Mouse (Mus musculus) heart, embryonic 14.5 days (tissue): ENCODE data around the gene Lamc1. TPM values are rescaled to one million over a fixed set of nuclear protein-coding genes. Genes with fewer than 3 reads are reported as not detected.

Experiments used
- ATAC-seq: fragments of 200-750 bp; cut with Nextera tagmentation; 2 replicates; pipeline ENCODE4 v1.8.0; 2017; ENCODE audit warnings: low read depth, moderate TSS enrichment; ENCODE audit not compliant: insufficient number of reproducible peaks, insufficient read depth, low FRiP score
- H3K27ac ChIP-seq, 2 experiments: fragments of 200-500 bp in 1 of 2; fragments of 300-500 bp in 1 of 2; sonication (generic) in 1 of 2; replicated peaks in 1 of 2; 2 replicates each; pipeline ENCODE4 v1.5.1; 2012 to 2014; ENCODE audit warnings: low read depth in 2 of 2, low read length in 2 of 2, control low read depth in 1 of 2, mild to moderate bottlenecking in 1 of 2, mixed read lengths in 1 of 2; ENCODE audit not compliant: control insufficient read depth in 1 of 2, insufficient read depth in 1 of 2
- H3K27me3 ChIP-seq: fragments of 300-500 bp; sonication (generic); 2 replicates; pipeline ENCODE4 v1.6.1; 2014; ENCODE audit warnings: mild to moderate bottlenecking, low read length, control low read depth; ENCODE audit not compliant: control insufficient read depth, insufficient read depth
- H3K36me3 ChIP-seq: fragments of 300-500 bp; sonication (generic); 2 replicates; pipeline ENCODE4 v1.6.1; 2014; ENCODE audit warnings: mild to moderate bottlenecking, control low read depth, low read length, mixed read lengths; ENCODE audit not compliant: control insufficient read depth, insufficient read depth
- H3K4me1 ChIP-seq, 2 experiments: fragments of 200-500 bp in 1 of 2; fragments of 300-500 bp in 1 of 2; sonication (generic) in 1 of 2; 2 replicates each; pipeline ENCODE4 v1.6.1; 2012 to 2014; ENCODE audit warnings: low read length in 2 of 2, control low read depth in 1 of 2, mixed read lengths in 1 of 2; ENCODE audit not compliant: control insufficient read depth in 2 of 2, insufficient read depth in 2 of 2
- H3K4me2 ChIP-seq: fragments of 300-500 bp; sonication (generic); 2 replicates; pipeline ENCODE4 v1.6.1; 2014; ENCODE audit warnings: mild to moderate bottlenecking, low read length
- H3K4me3 ChIP-seq, 2 experiments: fragments of 200-500 bp in 1 of 2; fragments of 300-500 bp in 1 of 2; sonication (generic) in 1 of 2; 2 replicates each; pipeline ENCODE4 v1.5.1; 2012 to 2014; ENCODE audit warnings: low read length in 2 of 2, mild to moderate bottlenecking in 2 of 2, control low read depth in 1 of 2, low read depth in 1 of 2, moderate library complexity in 1 of 2; ENCODE audit not compliant: control insufficient read depth in 1 of 2, insufficient read depth in 1 of 2
- H3K9ac ChIP-seq: fragments of 300-500 bp; sonication (generic); 2 replicates; pipeline ENCODE4 v1.6.1; 2014; ENCODE audit warnings: mild to moderate bottlenecking, low read length
- H3K9me3 ChIP-seq: fragments of 300-500 bp; sonication (generic); 2 replicates; pipeline ENCODE4 v1.6.1; 2016; ENCODE audit warnings: low read length, control low read depth; ENCODE audit not compliant: control insufficient read depth
- WGBS: fragments of 180-500 bp; shearing (Covaris S2); extraction: QIAGEN DNeasy Blood & Tissue Kit; methylation state at CpG from one replicate; pipeline ENCODE4 v1.1.7; 2014; 5-methylcytosine and 5-hydroxymethylcytosine counted together
- polyA plus RNA-seq: library from polyadenylated mRNA; unstranded; fragments of >200 nt; fragmentation: Nextera tagmentation; extraction: Ambion mirVana; gene quantifications from 2 replicates; pipeline ENCODE4 v1.2.1, GENCODE M21; 2014

Gene Lamc1
- polyA plus RNA-seq, 1 experiment from 2014 or later = 133 TPM

DNA sequence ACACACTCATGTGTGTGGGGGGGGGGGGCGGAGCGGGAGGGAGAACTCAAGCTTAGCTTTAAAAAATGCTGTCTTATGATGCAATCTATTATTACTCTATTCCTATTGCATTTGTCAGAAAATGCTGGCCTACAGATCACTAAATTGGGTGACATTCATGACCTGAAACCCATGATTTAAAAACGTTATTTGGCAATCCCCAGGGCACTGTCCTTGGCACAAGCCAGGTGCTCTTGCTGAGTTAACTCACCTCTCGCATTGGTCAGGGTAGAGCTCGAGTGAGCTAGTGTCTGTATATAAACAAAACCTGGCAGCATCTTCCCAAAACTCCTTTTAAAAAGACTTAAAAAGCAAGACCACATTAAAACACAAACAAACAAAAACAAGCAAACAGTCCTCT, 57.1 kb downstream of the Lamc1 start:
- no peaks in the 10 kb centered on the region for H3K9me3 ChIP-seq
- peaks cover 37 to 65% of the 10 kb centered on the region in 2 experiments for H3K4me1 ChIP-seq
- H3K27me3 ChIP-seq = no peaks in the 10 kb centered on the region
- no peak overlapping the region for H3K4me2 ChIP-seq
- peaks cover 6% of the 10 kb centered on the region; the same call in 1 of the 2 replicates for H3K36me3 ChIP-seq
- H3K9ac ChIP-seq = no peak overlapping the region
- H3K4me3 ChIP-seq = no peak overlapping the region
- peak overlapping the region; percentile 14 to 69; a peak in 2 of 4 replicates for H3K27ac ChIP-seq
- ATAC-seq = no peak
- 77% methylated on average over 5 of the region's 5 CpGs for WGBS

- peaks cover 6% of the 10 kb centered on the region; the same call in 1 of the 2 replicates for H3K36me3 ChIP-seq
- no peak overlapping the region for H3K4me3 ChIP-seq
- no peaks in the 10 kb centered on the region for H3K27me3 ChIP-seq
- ATAC-seq = peak; percentile 62; the same call in 1 of the 2 replicates
- H3K4me1 ChIP-seq = peaks cover 32 to 58% of the 10 kb centered on the region in 2 experiments
- 4% methylated on average over 6 of the region's 6 CpGs for WGBS
- peak overlapping the region; percentile 38 for H3K4me2 ChIP-seq
- H3K9ac ChIP-seq = no peak overlapping the region
- peak overlapping the region; percentile 50 to 69; a peak in 3 of 4 replicates for H3K27ac ChIP-seq
- no peaks in the 10 kb centered on the region for H3K9me3 ChIP-seq
These were observed 58.0 kb downstream of the Lamc1 start for GRCm38 (mm10) chr1:153274611-153275010.

DNA sequence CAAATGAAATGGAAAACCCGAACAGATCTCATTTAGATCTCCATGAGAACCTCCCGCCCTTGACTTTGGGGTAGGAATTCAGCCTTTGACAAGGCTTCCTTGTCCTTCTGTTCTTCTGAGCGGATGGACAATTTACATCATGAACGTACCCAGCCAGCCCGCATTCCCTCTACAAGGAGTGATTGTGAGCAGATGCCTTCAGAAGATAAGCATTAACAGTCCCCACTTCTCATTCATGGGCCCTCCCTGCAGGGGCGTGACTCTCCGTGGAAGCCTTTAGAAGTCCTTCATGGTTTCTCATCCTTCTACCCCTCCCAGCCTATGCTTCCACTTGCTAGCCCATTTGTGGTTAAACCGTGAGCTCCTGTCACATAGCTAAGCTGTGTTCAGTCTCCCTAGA, 58.9 kb downstream of the Lamc1 start:
- peaks cover 32 to 57% of the 10 kb centered on the region in 2 experiments for H3K4me1 ChIP-seq
- no peak for ATAC-seq
- peak overlapping the region; percentile 70 to 80 for H3K27ac ChIP-seq
- no peak overlapping the region for H3K9ac ChIP-seq
- H3K36me3 ChIP-seq = peaks cover 6% of the 10 kb centered on the region; the same call in 1 of the 2 replicates
- H3K9me3 ChIP-seq = no peaks in the 10 kb centered on the region
- H3K27me3 ChIP-seq = no peaks in the 10 kb centered on the region
- 41% methylated on average over 8 of the region's 8 CpGs for WGBS
- H3K4me3 ChIP-seq = no peak overlapping the region
- no peak overlapping the region; the same call in 1 of the 2 replicates for H3K4me2 ChIP-seq

DNA sequence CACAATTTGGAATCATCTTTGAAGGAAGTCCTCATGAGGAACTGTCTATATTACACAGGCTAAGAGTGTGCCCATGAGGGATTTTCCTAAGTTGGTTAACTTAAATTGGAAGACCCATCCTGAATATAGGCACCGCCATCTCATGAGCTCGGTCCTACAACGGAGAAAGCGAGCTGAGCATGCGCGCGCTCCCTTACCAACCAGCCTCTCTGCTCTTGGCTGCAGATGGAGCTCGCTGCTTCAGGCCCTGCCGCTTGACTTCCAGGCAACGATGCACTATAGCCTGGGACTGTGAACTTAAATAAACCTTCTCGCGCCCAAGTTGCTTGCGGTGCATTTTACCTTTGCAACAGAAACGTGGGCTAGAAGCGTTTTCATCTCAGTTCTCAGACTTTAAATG, 61.8 kb downstream of the Lamc1 start:
- H3K36me3 ChIP-seq = peaks cover 6% of the 10 kb centered on the region; the same call in 1 of the 2 replicates
- WGBS = 89% methylated on average over 15 of the region's 15 CpGs
- H3K27ac ChIP-seq = no peak overlapping the region

DNA sequence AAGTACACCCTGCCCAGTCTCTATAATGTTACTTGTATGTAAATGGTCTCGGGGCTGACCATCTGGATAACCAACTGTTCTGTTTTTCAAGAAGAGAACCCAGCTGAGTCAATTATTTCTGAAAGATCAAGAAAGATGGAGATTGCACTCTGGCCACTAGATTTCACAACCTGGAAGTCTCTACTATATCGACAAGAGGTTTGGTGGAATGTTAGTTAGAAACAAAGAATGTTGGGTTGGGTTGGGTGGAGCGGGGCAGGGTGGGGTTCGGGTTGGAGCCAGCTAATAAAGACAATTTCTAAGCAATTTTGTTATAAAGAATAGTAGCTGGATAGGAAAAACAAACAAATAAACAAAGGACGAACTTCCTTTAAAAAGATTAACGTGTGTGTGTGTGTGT, 62.9 kb downstream of the Lamc1 start:
- peaks cover 48 to 74% of the 10 kb centered on the region in 2 experiments for H3K4me1 ChIP-seq
- H3K27me3 ChIP-seq = no peaks in the 10 kb centered on the region
- no peak overlapping the region for H3K4me3 ChIP-seq
- H3K9ac ChIP-seq = no peak overlapping the region
- H3K4me2 ChIP-seq = no peak overlapping the region
- no peak for ATAC-seq
- H3K36me3 ChIP-seq = peaks cover 6% of the 10 kb centered on the region; the same call in 1 of the 2 replicates
- no peak overlapping the region for H3K27ac ChIP-seq
- 83% methylated on average over 6 of the region's 6 CpGs for WGBS
- H3K9me3 ChIP-seq = no peaks in the 10 kb centered on the region

More for the DNA sequence above, 61.8 kb downstream of the Lamc1 start:
- no peaks in the 10 kb centered on the region for H3K27me3 ChIP-seq
- H3K4me3 ChIP-seq = no peak overlapping the region
- H3K4me2 ChIP-seq = no peak overlapping the region
- no peaks in the 10 kb centered on the region for H3K9me3 ChIP-seq
- ATAC-seq = no peak
- no peak overlapping the region for H3K9ac ChIP-seq
- H3K4me1 ChIP-seq = peaks cover 45 to 74% of the 10 kb centered on the region in 2 experiments

GRCm38 (mm10) chr1:153268806-153269309, 63.7 kb downstream of the Lamc1 start:
- Histone ChIP-seq H3K36me3 (peaks cover 6% of the 10 kb centered on the region; the same call in 1 of the 2 replicates), H3K4me1 (peaks cover 50 to 76% of the 10 kb centered on the region in 2 experiments), H3K4me3 (no peak overlapping the region), H3K27me3 (no peaks in the 10 kb centered on the region), H3K27ac (peak overlapping the region; percentile 62 to 71), H3K9ac (no peak overlapping the region), H3K9me3 (no peaks in the 10 kb centered on the region), H3K4me2 (no peak overlapping the region)
- ATAC-seq = no peak
- WGBS = 68% methylated on average over 6 of the region's 6 CpGs

- Histone ChIP-seq H3K9ac (no peak overlapping the region), H3K27me3 (no peaks in the 10 kb centered on the region), H3K27ac (peak overlapping the region; percentile 62 to 71), H3K36me3 (peaks cover 6% of the 10 kb centered on the region; the same call in 1 of the 2 replicates), H3K4me3 (no peak overlapping the region), H3K9me3 (no peaks in the 10 kb centered on the region), H3K4me2 (no peak overlapping the region), H3K4me1 (peaks cover 46 to 73% of the 10 kb centered on the region in 2 experiments)
- no peak for ATAC-seq
- WGBS = 32% methylated on average over 7 of the region's 7 CpGs
These were observed 64.3 kb downstream of the Lamc1 start for GRCm38 (mm10) chr1:153268306-153268705.

DNA sequence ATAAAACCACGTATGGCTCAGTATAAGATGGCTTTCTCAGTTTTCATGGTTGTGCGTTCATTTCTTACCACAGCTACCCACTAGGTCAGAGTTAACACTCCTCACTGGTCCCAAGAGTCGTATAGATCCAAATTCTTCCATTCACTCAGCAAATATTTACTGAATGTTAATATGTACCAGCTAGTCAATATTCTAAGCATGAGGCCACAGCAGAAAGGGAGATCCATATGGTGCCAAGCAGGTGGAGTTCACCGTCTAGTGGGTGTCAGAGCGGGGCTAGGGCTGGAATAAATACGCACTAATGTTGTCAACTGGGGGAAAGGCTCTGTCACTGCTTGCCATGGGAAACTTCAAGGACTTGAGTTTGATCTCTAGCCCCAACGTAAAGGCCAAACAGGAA, 64.9 kb downstream of the Lamc1 start:
- H3K4me2 ChIP-seq = no peak overlapping the region
- H3K36me3 ChIP-seq = peaks cover 6% of the 10 kb centered on the region; the same call in 1 of the 2 replicates
- H3K27ac ChIP-seq = peak overlapping the region; percentile 62 to 71
- H3K4me1 ChIP-seq = peaks cover 48 to 74% of the 10 kb centered on the region in 2 experiments
- no peaks in the 10 kb centered on the region for H3K27me3 ChIP-seq
- H3K9ac ChIP-seq = no peak overlapping the region
- H3K4me3 ChIP-seq = no peak overlapping the region
- H3K9me3 ChIP-seq = no peaks in the 10 kb centered on the region
- ATAC-seq = no peak
- 87% methylated on average over 7 of the region's 7 CpGs for WGBS
